Mouse (Mus musculus) MEL (cell line): ENCODE results near the gene Gm21746. TPM values are rescaled to one million over a fixed set of nuclear protein-coding genes. Genes with fewer than 3 reads are reported as not detected.
"Not testable (repeated sequence)": the region's sequence is repeated elsewhere in the genome, so short reads cannot be mapped to it uniquely, and the experiment has no call there.

Experiments used
- DNase-seq: peaks from one replicate; pipeline ENCODE4 v3.0.0; 2011; ENCODE audit warnings: low read depth, low spot score
- H3K27ac ChIP-seq: 2 replicates; pipeline ENCODE4 v1.5.1; 2012; ENCODE audit warnings: low read depth, mild to moderate bottlenecking, control low read depth, low read length, moderate library complexity; ENCODE audit not compliant: control insufficient read depth
- H3K27me3 ChIP-seq, 2 experiments: fragments of 150-350 bp in 1 of 2; sonication (generic) in 1 of 2; 2 replicates each; pipeline ENCODE4 v1.6.1; 2012; ENCODE audit warnings: low read length in 2 of 2, mild to moderate bottlenecking in 2 of 2, improper control_type of control experiment in 1 of 2, moderate library complexity in 1 of 2; ENCODE audit not compliant: insufficient read depth in 2 of 2, control insufficient read depth in 1 of 2
- H3K36me3 ChIP-seq, 2 experiments: 2 replicates each; pipeline ENCODE4 v1.6.1; 2012 to 2014; ENCODE audit warnings: low read length in 2 of 2, improper control_type of control experiment in 1 of 2, inconsistent platforms in 1 of 2, mild to moderate bottlenecking in 1 of 2; ENCODE audit not compliant: insufficient read depth in 2 of 2, control insufficient read depth in 1 of 2
- H3K4me1 ChIP-seq, 2 experiments: fragments of 150-350 bp in 1 of 2; sonication (generic) in 1 of 2; 2 replicates each; pipeline ENCODE4 v1.6.1; 2012; ENCODE audit warnings: low read length in 2 of 2, improper control_type of control experiment in 1 of 2, mild to moderate bottlenecking in 1 of 2; ENCODE audit not compliant: insufficient read depth in 2 of 2, control insufficient read depth in 1 of 2
- H3K4me3 ChIP-seq, 2 experiments: fragments of 150-350 bp in 1 of 2; sonication (generic) in 1 of 2; 2 replicates each; pipeline ENCODE4 v1.5.1; 2012; ENCODE audit warnings: low read depth in 2 of 2, low read length in 2 of 2, mild to moderate bottlenecking in 2 of 2, moderate library complexity in 2 of 2, control low read depth in 1 of 2, improper control_type of control experiment in 1 of 2; ENCODE audit not compliant: control insufficient read depth in 1 of 2, insufficient read depth in 1 of 2
- H3K79me2 ChIP-seq: 2 replicates; pipeline ENCODE4 v1.6.1; 2012; ENCODE audit warnings: mild to moderate bottlenecking, low read length, moderate library complexity; ENCODE audit not compliant: control insufficient read depth, poor library complexity, insufficient read depth
- H3K9ac ChIP-seq: 2 replicates; pipeline ENCODE4 v1.6.1; 2012; ENCODE audit warnings: low read depth, mild to moderate bottlenecking, control low read depth, low read length, moderate library complexity; ENCODE audit not compliant: control insufficient read depth, poor library complexity, severe bottlenecking
- H3K9me3 ChIP-seq: fragments of 150-350 bp; sonication (generic); replicated peaks from 2 replicates; pipeline ENCODE4 v1.6.1; 2012; ENCODE audit warnings: mild to moderate bottlenecking, low read length, improper control_type of control experiment, moderate library complexity; ENCODE audit not compliant: insufficient read depth
- polyA plus RNA-seq, 2 experiments: library from polyadenylated mRNA; stranded (reverse) in 1 of 2; unstranded in 1 of 2; fragments of >175 nt in 1 of 2; fragments of >200 nt in 1 of 2; gene quantifications; 2 replicates each; pipeline versions ENCODE4 v1.2.1 to v1.2.4; 2012; ENCODE audit warnings: low replicate concordance in 2 of 2, low read depth in 1 of 2; ENCODE audit not compliant: insufficient read length in 2 of 2, insufficient read depth in 1 of 2, missing spikeins in 1 of 2
- total RNA-seq: library from RNA; depleted of rRNA; stranded (reverse); fragments of 300-350 nt; gene quantifications from 2 replicates; pipeline ENCODE4 v1.2.3, GENCODE M21; 2012; rRNA removed

Gm21746 gene
- total RNA-seq (not detected in 2 replicates), polyA plus RNA-seq (not detected)

DNA sequence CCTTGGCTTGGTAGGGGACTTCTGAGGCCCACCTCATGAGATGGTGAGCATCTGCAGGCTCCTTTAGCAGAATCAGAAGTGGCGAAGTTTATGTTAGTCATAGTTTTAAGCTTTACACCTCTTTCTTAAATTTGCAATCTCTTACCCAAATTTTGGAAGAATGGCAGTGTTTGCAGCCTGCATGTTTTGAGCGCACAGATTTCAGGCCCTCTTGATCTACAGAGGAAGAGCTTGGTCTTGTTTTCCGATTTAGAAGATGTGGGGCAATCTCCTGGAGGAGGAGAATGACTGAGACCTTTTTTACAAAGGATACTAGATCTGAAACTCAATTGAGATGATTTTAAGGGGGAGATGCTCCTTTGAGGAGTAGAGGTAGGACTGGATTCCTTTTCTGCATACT is at the start of gene Gm21746:
Gene Gm21746 (minus strand): TSS at position 101 of the 400 bp plus-strand sequence.
- H3K79me2 ChIP-seq, H3K9me3 ChIP-seq, H3K27ac ChIP-seq, H3K4me1 ChIP-seq, H3K36me3 ChIP-seq, H3K4me3 ChIP-seq, H3K9ac ChIP-seq, DNase-seq, H3K27me3 ChIP-seq: not testable (repeated sequence)

DNA sequence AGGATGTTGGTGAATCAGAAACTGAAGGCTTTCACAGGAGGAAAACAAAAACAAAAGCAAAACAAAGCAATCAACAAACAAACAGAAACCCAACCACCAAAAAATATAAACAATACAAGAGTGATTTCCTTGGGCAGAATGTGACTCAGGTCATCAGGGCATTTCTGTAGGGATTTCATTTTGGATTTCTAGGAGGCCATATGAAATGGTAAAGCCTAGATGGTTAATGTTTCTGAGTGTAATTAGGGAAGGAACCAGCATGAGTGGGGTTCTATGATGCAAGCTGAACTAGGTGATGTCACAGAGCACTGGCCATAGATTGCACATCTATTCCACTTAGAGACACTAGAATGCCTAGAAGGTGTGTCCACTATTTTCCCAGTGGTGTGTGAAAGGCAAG is 29.0 kb upstream of the Gm21746 start, which contains the start of gene Gm20873:
Gene Gm20873 (plus strand): TSS at position 301 of the 400 bp plus-strand sequence.
- H3K36me3 ChIP-seq, H3K9me3 ChIP-seq, H3K27ac ChIP-seq, H3K79me2 ChIP-seq, H3K9ac ChIP-seq, H3K4me1 ChIP-seq, DNase-seq, H3K27me3 ChIP-seq, H3K4me3 ChIP-seq: not testable (repeated sequence)

Other genes starting within 250 kb of the Gm21746 start
- not detected in 2 replicates for gene Gm20873, start 29.1 kb upstream of the Gm21746 start, total RNA-seq
- not detected for gene Gm20873, start 29.1 kb upstream of the Gm21746 start, polyA plus RNA-seq